Mouse (Mus musculus) spleen, adult 2 months (tissue): ENCODE measurements around the gene Lmtk2. TPM values are rescaled to one million over a fixed set of nuclear protein-coding genes. Genes with fewer than 3 reads are reported as not detected.

ENCODE experiments used
- DNase-seq, 2 experiments: peaks; one replicate each; pipeline versions ENCODE4 v3.0.0 to v3.0.0-alpha.2; 2012 to 2021; ENCODE audit warnings: low spot score in 2 of 2, low read depth in 1 of 2
- H3K27ac ChIP-seq: fragments of 200-500 bp; 2 replicates; pipeline ENCODE4 v1.5.1; 2012; ENCODE audit warnings: low read length, inconsistent platforms; ENCODE audit not compliant: insufficient read depth
- H3K27me3 ChIP-seq: fragments of 200-500 bp; 2 replicates; pipeline ENCODE4 v1.6.1; 2012; ENCODE audit warnings: mild to moderate bottlenecking, moderate library complexity, low read length, inconsistent platforms; ENCODE audit not compliant: control insufficient read depth, insufficient read depth
- H3K36me3 ChIP-seq: fragments of 200-500 bp; 2 replicates; pipeline ENCODE4 v1.6.1; 2012; ENCODE audit warnings: mild to moderate bottlenecking, low read length, inconsistent platforms; ENCODE audit not compliant: control insufficient read depth, insufficient read depth
- H3K4me1 ChIP-seq: fragments of 200-500 bp; 2 replicates; pipeline ENCODE4 v1.6.1; 2011; ENCODE audit warnings: inconsistent platforms; ENCODE audit not compliant: control insufficient read depth, insufficient read depth, insufficient read length
- H3K4me3 ChIP-seq: fragments of 200-500 bp; 2 replicates; pipeline ENCODE4 v1.5.1; 2011; ENCODE audit warnings: mild to moderate bottlenecking, inconsistent platforms; ENCODE audit not compliant: insufficient read depth, insufficient read length; ENCODE audit errors: extremely low read depth
- CTCF ChIP-seq: fragments of 200-500 bp; IDR thresholded peaks from 2 replicates; pipeline ENCODE4 v1.5.1; 2011; ENCODE audit warnings: mild to moderate bottlenecking, inconsistent platforms; ENCODE audit not compliant: insufficient read depth, insufficient read length, insufficient replicate concordance; ENCODE audit errors: extremely low read depth
- POLR2A ChIP-seq: fragments of 200-500 bp; IDR thresholded peaks from 2 replicates; pipeline ENCODE4 v1.6.1; 2011; ENCODE audit warnings: low read depth, low read length, inconsistent platforms
- WGBS: fragments of 180-500 bp; shearing (Covaris S2); methylation state at CpG from one replicate; pipeline ENCODE4 v1.1.7; 2018; 5-methylcytosine and 5-hydroxymethylcytosine counted together
- polyA plus RNA-seq: library from polyadenylated mRNA; depleted of rRNA; stranded (reverse); fragments of >200 nt; gene quantifications from 2 replicates; pipeline ENCODE4 v1.2.3, GENCODE M21; 2012; rRNA removed

The Lmtk2 gene
- polyA plus RNA-seq, 1 experiment, result 10.0 TPM

GRCm38 (mm10) chr5:144232531-144232930 is 132.3 kb downstream of the Lmtk2 start:
- TF ChIP-seq POLR2A (no peak), CTCF (no peak)
- Histone ChIP-seq H3K4me3 (no peak overlapping the region), H3K27ac (no peak overlapping the region), H3K4me1 (no peaks in the 10 kb centered on the region), H3K36me3 (no peaks in the 10 kb centered on the region), H3K27me3 (no peaks in the 10 kb centered on the region)
- WGBS, result 90% methylated on average over 5 of the region's 5 CpGs
- DNase-seq, result no peak

GRCm38 (mm10) chr5:144234222-144234621 is 134.0 kb downstream of the Lmtk2 start:
- no peak for TF ChIP-seq POLR2A
- no peak for TF ChIP-seq CTCF
- H3K4me3 ChIP-seq, result no peak overlapping the region
- no peak overlapping the region for H3K27ac ChIP-seq
- 72% methylated on average over 6 of the region's 6 CpGs for WGBS
- no peaks in the 10 kb centered on the region for H3K36me3 ChIP-seq
- no peaks in the 10 kb centered on the region for H3K27me3 ChIP-seq
- H3K4me1 ChIP-seq, result no peaks in the 10 kb centered on the region
- no peak for DNase-seq

- DNase-seq, result no peak
- TF ChIP-seq CTCF (no peak), POLR2A (no peak)
- Histone ChIP-seq H3K27me3 (no peaks in the 10 kb centered on the region), H3K36me3 (no peaks in the 10 kb centered on the region), H3K27ac (no peak overlapping the region), H3K4me1 (no peaks in the 10 kb centered on the region), H3K4me3 (no peak overlapping the region)
- WGBS, result 90% methylated on average over 7 of the region's 7 CpGs
These were observed 134.5 kb downstream of the Lmtk2 start for GRCm38 (mm10) chr5:144234714-144235113.

Other genes with a start within 250 kb of the Lmtk2 start
- 0.08 and 0.09 TPM in 2 replicates for gene Ankrd61, start 202.8 kb upstream of the Lmtk2 start, polyA plus RNA-seq
- gene Aimp2, start 190.6 kb upstream of the Lmtk2 start, polyA plus RNA-seq, result 24.2 and 25.2 TPM in 2 replicates
- 3.6 and 3.9 TPM in 2 replicates for gene Pms2, start 190.5 kb upstream of the Lmtk2 start, polyA plus RNA-seq
- gene Gm42421, start 172.3 kb upstream of the Lmtk2 start, polyA plus RNA-seq, result not detected in 2 replicates
- gene Rsph10b, start 167.4 kb upstream of the Lmtk2 start, polyA plus RNA-seq, result 0.28 and 0.49 TPM in 2 replicates
- 5.9 and 6.1 TPM in 2 replicates for gene Ccz1, start 85.6 kb upstream of the Lmtk2 start, polyA plus RNA-seq
- gene Ocm, start 73.8 kb upstream of the Lmtk2 start, polyA plus RNA-seq, result not detected in 2 replicates
- 6.1 and 7.6 TPM in 2 replicates for gene Bhlha15, start 89.8 kb downstream of the Lmtk2 start, polyA plus RNA-seq
- 71.1 and 73.9 TPM in 2 replicates for gene Tecpr1, start 123.2 kb downstream of the Lmtk2 start, polyA plus RNA-seq
- 50.2 and 60.3 TPM in 2 replicates for gene Bri3, start 144.0 kb downstream of the Lmtk2 start, polyA plus RNA-seq